Mouse (Mus musculus) liver, embryonic 16.5 days (tissue): ENCODE measurements at regions not wholly inside any gene's neighbourhood (a gene's known extent, or its start where the extent isn't known, plus 50 kb on each side); places are given as distances from the start of the nearest gene placed in this dataset.

Experiments
- ATAC-seq: fragments of 200-750 bp; cut with Nextera tagmentation; 2 replicates; pipeline ENCODE4 v1.8.0; 2017; ENCODE audit warnings: low read depth, mild to moderate bottlenecking, moderate number of reproducible peaks, moderate library complexity
- H3K27ac ChIP-seq: fragments of 300-500 bp; sonication (generic); 2 replicates; pipeline ENCODE4 v1.5.1; 2014; ENCODE audit warnings: mild to moderate bottlenecking, low read length
- H3K27me3 ChIP-seq: fragments of 300-500 bp; sonication (generic); 2 replicates; pipeline ENCODE4 v1.6.1; 2014; ENCODE audit warnings: low read depth, low read length, mixed read lengths; ENCODE audit not compliant: control insufficient read depth, insufficient read depth
- H3K36me3 ChIP-seq: fragments of 300-500 bp; sonication (generic); 2 replicates; pipeline ENCODE4 v1.6.1; 2014; ENCODE audit warnings: mild to moderate bottlenecking; ENCODE audit not compliant: control insufficient read depth, insufficient read depth
- H3K4me1 ChIP-seq: fragments of 300-500 bp; sonication (generic); 2 replicates; pipeline ENCODE4 v1.6.1; 2014; ENCODE audit warnings: low read depth, low read length, mixed read lengths; ENCODE audit not compliant: control insufficient read depth
- H3K4me2 ChIP-seq: fragments of 300-500 bp; sonication (generic); 2 replicates; pipeline ENCODE4 v1.6.1; 2014; ENCODE audit warnings: low read depth, low read length, mixed read lengths
- H3K4me3 ChIP-seq: fragments of 300-500 bp; sonication (generic); 2 replicates; pipeline ENCODE4 v1.5.1; 2014; ENCODE audit warnings: low read depth, mild to moderate bottlenecking, low read length
- H3K9ac ChIP-seq: fragments of 300-500 bp; sonication (generic); 2 replicates; pipeline ENCODE4 v1.6.1; 2014; ENCODE audit warnings: low read depth, low read length
- H3K9me3 ChIP-seq: fragments of 300-500 bp; sonication (generic); replicated peaks from 2 replicates; pipeline ENCODE4 v1.6.1; 2016; ENCODE audit warnings: low read length; ENCODE audit not compliant: control insufficient read depth
- WGBS: fragments of 180-500 bp; shearing (Covaris S2); extraction: QIAGEN DNeasy Blood & Tissue Kit; methylation state at CpG from one replicate; pipeline ENCODE4 v1.1.7; 2014; ENCODE audit not compliant: insufficient replicate concordance; 5-methylcytosine and 5-hydroxymethylcytosine counted together

GRCm38 (mm10) chr1:90300229-90300628 is 96.4 kb downstream of the Ackr3 start:
- Histone ChIP-seq H3K9ac (no peak overlapping the region), H3K4me3 (no peak overlapping the region), H3K9me3 (no peaks in the 10 kb centered on the region), H3K27me3 (no peaks in the 10 kb centered on the region), H3K27ac (no peak overlapping the region), H3K4me2 (no peak overlapping the region), H3K36me3 (no peaks in the 10 kb centered on the region), H3K4me1 (no peaks in the 10 kb centered on the region)
- ATAC-seq = no peak
- 66% methylated on average over 10 of the region's 10 CpGs for WGBS

GRCm38 (mm10) chr1:90304331-90304730 is 100.6 kb downstream of the Ackr3 start:
- no peaks in the 10 kb centered on the region for H3K4me1 ChIP-seq
- WGBS = 58% methylated on average over 7 of the region's 7 CpGs

GRCm38 (mm10) chr1:90311016-90311415 is 107.2 kb downstream of the Ackr3 start:
- Histone ChIP-seq H3K36me3 (no peaks in the 10 kb centered on the region), H3K4me2 (no peak overlapping the region), H3K27ac (no peak overlapping the region), H3K4me1 (no peaks in the 10 kb centered on the region), H3K27me3 (no peaks in the 10 kb centered on the region), H3K9me3 (no peaks in the 10 kb centered on the region), H3K4me3 (no peak overlapping the region), H3K9ac (no peak overlapping the region)
- ATAC-seq = no peak
- 34% methylated on average over 3 of the region's 3 CpGs for WGBS

More at GRCm38 (mm10) chr1:90304331-90304730, 100.6 kb downstream of the Ackr3 start:
- no peaks in the 10 kb centered on the region for H3K27me3 ChIP-seq
- ATAC-seq = no peak
- H3K4me2 ChIP-seq = no peak overlapping the region
- no peak overlapping the region for H3K9ac ChIP-seq
- H3K9me3 ChIP-seq = no peaks in the 10 kb centered on the region
- no peak overlapping the region for H3K27ac ChIP-seq
- H3K4me3 ChIP-seq = no peak overlapping the region
- H3K36me3 ChIP-seq = no peaks in the 10 kb centered on the region

GRCm38 (mm10) chr1:90311649-90312442 is 108.1 kb downstream of the Ackr3 start:
- no peak for ATAC-seq
- Histone ChIP-seq H3K27me3 (no peaks in the 10 kb centered on the region), H3K4me2 (no peak overlapping the region), H3K36me3 (no peaks in the 10 kb centered on the region), H3K4me3 (no peak overlapping the region), H3K9ac (no peak overlapping the region), H3K9me3 (no peaks in the 10 kb centered on the region), H3K4me1 (no peaks in the 10 kb centered on the region), H3K27ac (no peak overlapping the region)
- 57% methylated on average over 8 of the region's 8 CpGs for WGBS

GRCm38 (mm10) chr1:90313750-90314359 is 110.1 kb downstream of the Ackr3 start:
- Histone ChIP-seq H3K9ac (no peak overlapping the region), H3K9me3 (no peaks in the 10 kb centered on the region), H3K4me1 (no peaks in the 10 kb centered on the region), H3K27me3 (no peaks in the 10 kb centered on the region), H3K36me3 (no peaks in the 10 kb centered on the region), H3K4me3 (no peak overlapping the region), H3K27ac (no peak overlapping the region), H3K4me2 (no peak overlapping the region)
- ATAC-seq = no peak
- 71% methylated on average over 12 of the region's 12 CpGs for WGBS

GRCm38 (mm10) chr1:90317902-90318301 is 114.1 kb downstream of the Ackr3 start:
- ATAC-seq = no peak
- no peaks in the 10 kb centered on the region for H3K36me3 ChIP-seq
- 60% methylated on average over 6 of the region's 6 CpGs for WGBS

GRCm38 (mm10) chr1:90318502-90318901 is 114.7 kb downstream of the Ackr3 start:
- Histone ChIP-seq H3K9ac (no peak overlapping the region), H3K36me3 (no peaks in the 10 kb centered on the region), H3K27me3 (no peaks in the 10 kb centered on the region), H3K4me1 (no peaks in the 10 kb centered on the region), H3K27ac (no peak overlapping the region), H3K4me2 (no peak overlapping the region), H3K4me3 (no peak overlapping the region), H3K9me3 (no peaks in the 10 kb centered on the region)
- 74% methylated on average over 9 of the region's 9 CpGs for WGBS
- ATAC-seq = no peak

More at GRCm38 (mm10) chr1:90317902-90318301, 114.1 kb downstream of the Ackr3 start:
- no peak overlapping the region for H3K9ac ChIP-seq
- no peaks in the 10 kb centered on the region for H3K9me3 ChIP-seq
- H3K4me3 ChIP-seq = no peak overlapping the region
- H3K27ac ChIP-seq = no peak overlapping the region
- H3K4me2 ChIP-seq = no peak overlapping the region
- no peaks in the 10 kb centered on the region for H3K27me3 ChIP-seq
- no peaks in the 10 kb centered on the region for H3K4me1 ChIP-seq

GRCm38 (mm10) chr1:90320518-90320917 is 116.7 kb downstream of the Ackr3 start:
- H3K36me3 ChIP-seq = no peaks in the 10 kb centered on the region
- H3K27ac ChIP-seq = no peak overlapping the region
- no peaks in the 10 kb centered on the region for H3K27me3 ChIP-seq
- H3K9ac ChIP-seq = no peak overlapping the region
- whole genome bisulfite sequencing = 63% methylated on average over 9 of the region's 9 CpGs
- no peak for ATAC-seq
- H3K9me3 ChIP-seq = no peaks in the 10 kb centered on the region
- H3K4me3 ChIP-seq = no peak overlapping the region
- H3K4me2 ChIP-seq = no peak overlapping the region
- no peaks in the 10 kb centered on the region for H3K4me1 ChIP-seq

- WGBS = 61% methylated on average over 8 of the region's 8 CpGs
- Histone ChIP-seq H3K36me3 (no peaks in the 10 kb centered on the region), H3K9me3 (no peaks in the 10 kb centered on the region), H3K4me1 (no peaks in the 10 kb centered on the region), H3K27ac (no peak overlapping the region), H3K9ac (no peak overlapping the region), H3K4me2 (no peak overlapping the region), H3K4me3 (no peak overlapping the region), H3K27me3 (no peaks in the 10 kb centered on the region)
- no peak for ATAC-seq
These were observed 117.7 kb downstream of the Ackr3 start for GRCm38 (mm10) chr1:90321501-90321900.
